Mouse (Mus musculus) heart, embryonic 13.5 days (tissue): ENCODE data around the gene Slc1a1. TPM values are rescaled to one million over a fixed set of nuclear protein-coding genes. Genes with fewer than 3 reads are reported as not detected.

Source experiments
- polyA plus RNA-seq: library from polyadenylated mRNA; unstranded; fragments of >200 nt; fragmentation: Nextera tagmentation; extraction: Ambion mirVana; gene quantifications from 2 replicates; pipeline ENCODE4 v1.2.1, GENCODE M21; 2015

Slc1a1 gene
- polyA plus RNA-seq, 1 experiment from 2014 or later, result 1.5 TPM

Other genes starting within 250 kb of the Slc1a1 start
- gene Glis3, start 155.0 kb upstream of the Slc1a1 start, polyA plus RNA-seq, result 0.98 and 1.1 TPM in 2 replicates
- 6.0 and 6.4 TPM in 2 replicates for gene Plpp6, start 128.9 kb downstream of the Slc1a1 start, polyA plus RNA-seq
- 5.3 and 6.8 TPM in 2 replicates for gene 4430402I18Rik, start 132.8 kb downstream of the Slc1a1 start, polyA plus RNA-seq
- 27.3 and 30.6 TPM in 2 replicates for gene Cdc37l1, start 155.3 kb downstream of the Slc1a1 start, polyA plus RNA-seq
- gene Ak3, start 212.9 kb downstream of the Slc1a1 start, polyA plus RNA-seq, result 69.3 and 69.8 TPM in 2 replicates